Mouse (Mus musculus): ENCODE results near the gene Ctxn2.

DNA sequence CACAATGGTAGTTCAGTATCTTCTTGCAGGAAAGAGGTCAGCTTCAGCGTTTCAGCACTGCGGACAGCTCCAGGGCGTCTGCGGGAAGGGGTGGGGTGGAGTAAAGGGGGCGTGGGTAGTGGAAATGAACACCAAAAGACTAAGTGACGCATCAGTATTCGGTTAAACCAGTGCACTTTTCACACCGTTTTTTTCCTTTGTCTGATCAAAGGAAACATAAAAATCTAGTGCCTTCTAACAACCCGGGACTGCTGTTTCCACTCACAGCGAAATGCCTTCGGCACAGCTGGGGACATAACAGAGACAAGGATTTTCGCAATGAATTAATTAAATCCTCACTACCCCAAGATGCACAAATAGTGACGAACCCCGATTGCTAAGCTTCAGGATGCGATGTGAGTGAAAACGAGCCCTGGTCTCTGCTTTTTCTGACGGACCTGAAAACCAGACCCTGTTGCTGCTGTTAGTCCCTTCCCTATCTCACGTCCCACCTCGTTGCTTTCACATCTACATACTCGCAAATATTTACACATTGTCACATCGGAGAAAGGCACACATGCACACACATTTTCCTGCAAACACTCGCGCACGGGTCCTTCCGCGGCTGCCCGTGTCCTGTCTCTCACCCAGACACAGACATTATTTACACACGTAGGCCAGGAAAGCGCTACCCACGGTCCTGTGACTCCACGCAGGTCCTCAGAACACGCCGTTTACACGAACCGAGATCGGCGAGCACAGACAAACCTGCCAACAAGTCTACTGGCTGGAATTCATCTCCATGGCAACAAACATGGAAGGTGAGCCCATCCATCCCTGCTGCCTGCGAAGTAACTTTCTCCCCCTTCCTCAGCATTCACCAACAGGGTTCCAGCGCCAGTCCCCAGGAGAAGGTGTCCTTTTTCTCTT, at the start of gene Ctxn2:
- TF ChIP-seq USF1 (IDR thresholded peaks at IDR 0.05; ENCODE audit: low read depth) (no peak), POLR2A (IDR thresholded peaks at IDR 0.05; ENCODE audit: insufficient read length, low read depth) (no peak), MYOG (IDR thresholded peaks at IDR 0.05; ENCODE audit: control insufficient read depth in 1 of 3, insufficient read depth in 1 of 3, insufficient read length in 2 of 3, low read depth in 2 of 3) (peak in 1 of 3 experiments; percentile 6), MAX (IDR thresholded peaks at IDR 0.05; ENCODE audit: low read depth) (peak; percentile 79), POLR2AphosphoS2 (IDR thresholded peaks at IDR 0.05; ENCODE audit: insufficient read length, low read depth) (no peak), SRF (IDR thresholded peaks at IDR 0.05; ENCODE audit: control insufficient read depth, insufficient read length, low read depth) (no peak)

Measured in myocyte (in vitro differentiated cells).